Mouse (Mus musculus) neural tube, embryonic 14.5 days (tissue): Measurements from ENCODE around the gene Tmem161a. TPM values are rescaled to one million over a fixed set of nuclear protein-coding genes. Genes with fewer than 3 reads are reported as not detected.

ENCODE experiments used
- ATAC-seq: fragments of 200-750 bp; cut with Nextera tagmentation; 2 replicates; pipeline ENCODE4 v1.8.0; 2017; ENCODE audit warnings: low read depth, mild to moderate bottlenecking, moderate TSS enrichment, moderate library complexity
- H3K27ac ChIP-seq: fragments of 300-500 bp; sonication (generic); 2 replicates; pipeline ENCODE4 v1.5.1; 2014; ENCODE audit warnings: low read depth, mild to moderate bottlenecking, control low read depth, low read length, moderate library complexity, mixed read lengths
- H3K27me3 ChIP-seq: fragments of 300-500 bp; sonication (generic); 2 replicates; pipeline ENCODE4 v1.6.1; 2014; ENCODE audit warnings: low read length; ENCODE audit not compliant: control insufficient read depth, insufficient read depth
- H3K36me3 ChIP-seq: fragments of 300-500 bp; sonication (generic); 2 replicates; pipeline ENCODE4 v1.6.1; 2014; ENCODE audit warnings: low read length, mixed read lengths; ENCODE audit not compliant: control insufficient read depth, insufficient read depth
- H3K4me1 ChIP-seq: fragments of 300-500 bp; sonication (generic); 2 replicates; pipeline ENCODE4 v1.6.1; 2014; ENCODE audit warnings: low read length; ENCODE audit not compliant: control insufficient read depth, insufficient read depth
- H3K4me2 ChIP-seq: fragments of 300-500 bp; sonication (generic); 2 replicates; pipeline ENCODE4 v1.6.1; 2014; ENCODE audit warnings: mild to moderate bottlenecking, low read depth, low read length, control low read depth
- H3K4me3 ChIP-seq: fragments of 300-500 bp; sonication (generic); 2 replicates; pipeline ENCODE4 v1.5.1; 2014; ENCODE audit warnings: low read depth, low read length, control low read depth, mixed read lengths
- H3K9ac ChIP-seq: fragments of 300-500 bp; sonication (generic); replicated peaks from 2 replicates; pipeline ENCODE4 v1.6.1; 2014; ENCODE audit warnings: low read depth, mild to moderate bottlenecking, control low read depth, low read length, mixed read lengths
- H3K9me3 ChIP-seq: fragments of 300-500 bp; sonication (generic); 2 replicates; pipeline ENCODE4 v1.6.1; 2016; ENCODE audit warnings: low read length; ENCODE audit not compliant: control insufficient read depth
- WGBS: fragments of 180-500 bp; shearing (Covaris S2); extraction: QIAGEN DNeasy Blood & Tissue Kit; methylation state at CpG from one replicate; pipeline ENCODE4 v1.1.7; 2014; 5-methylcytosine and 5-hydroxymethylcytosine counted together
- polyA plus RNA-seq: library from polyadenylated mRNA; unstranded; fragments of >200 nt; fragmentation: Nextera tagmentation; extraction: Ambion mirVana; gene quantifications from 2 replicates; pipeline ENCODE4 v1.2.1, GENCODE M21; 2014

Tmem161a gene
- polyA plus RNA-seq, result 28.3 and 34.8 TPM in 2 replicates

DNA sequence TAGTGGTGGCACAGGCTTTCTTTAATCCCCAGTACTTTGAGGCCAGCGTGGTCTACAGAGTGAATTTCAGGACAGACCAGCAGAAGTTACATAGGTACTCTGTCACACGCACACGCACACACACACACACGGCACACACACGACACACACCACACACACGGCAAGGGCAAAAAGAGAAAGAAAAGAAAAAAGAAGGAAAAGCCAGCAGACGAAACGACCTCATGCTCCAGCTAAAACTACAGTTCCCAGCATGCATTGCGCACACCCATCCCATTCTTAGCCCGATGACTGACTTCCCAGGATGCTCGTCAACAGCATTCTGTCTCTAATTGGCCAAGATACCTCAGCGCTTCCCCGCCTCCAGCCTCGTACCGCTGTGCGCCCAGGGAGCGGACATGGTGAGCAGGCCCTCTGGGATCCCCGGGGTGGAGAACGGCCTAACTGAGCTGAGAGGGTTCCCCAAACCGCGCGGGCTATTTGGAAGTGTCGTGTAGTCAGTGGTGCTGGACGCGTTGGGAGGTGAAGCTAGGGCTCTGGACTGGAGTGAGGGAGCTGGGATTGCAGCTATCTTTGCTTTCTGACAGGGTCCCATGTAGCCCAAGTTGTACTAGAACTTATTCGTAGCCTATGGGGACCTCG lies at the start of gene Tmem161a:
Tmem161a (plus strand) TSS at position 314 of the 639 bp plus-strand sequence.
- no peaks in the 10 kb centered on the region for H3K27me3 ChIP-seq
- H3K27ac ChIP-seq, result no peak within 1 kb of the TSS
- no peaks in the 10 kb centered on the region; the same call in 1 of the 2 replicates for H3K36me3 ChIP-seq
- peaks cover 4% of the 10 kb centered on the region; the same call in 1 of the 2 replicates for H3K4me1 ChIP-seq
- peak within 1 kb of the TSS; percentile 69 for H3K9ac ChIP-seq
- 3% methylated on average over 27 of the region's 27 CpGs for WGBS
- H3K4me2 ChIP-seq, result peak within 1 kb of the TSS; percentile 60
- no peaks in the 10 kb centered on the region for H3K9me3 ChIP-seq
- peak; percentile 97 for ATAC-seq
- H3K4me3 ChIP-seq, result peak within 1 kb of the TSS; percentile 75

DNA sequence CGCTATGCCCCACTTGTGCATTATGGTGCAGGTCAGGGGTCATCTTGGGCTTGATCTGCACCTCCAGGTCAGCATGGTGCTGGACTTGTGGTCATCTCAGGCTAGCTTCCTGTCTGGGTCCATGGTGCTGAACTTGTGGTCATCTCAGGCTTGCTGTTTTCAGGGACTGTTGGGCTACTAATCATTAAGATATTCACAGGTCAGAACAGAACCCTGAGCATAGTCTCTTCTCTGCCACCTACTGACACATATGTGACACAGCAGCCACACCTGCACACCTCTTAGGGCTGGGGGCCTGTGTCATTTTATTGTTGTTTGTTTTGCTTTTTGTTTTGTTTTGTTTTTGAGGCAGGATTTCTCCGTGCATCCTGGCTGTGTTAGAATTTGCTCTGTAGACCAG lies 49.3 kb upstream of the Tmem161a start:
- no peak overlapping the region for H3K9ac ChIP-seq
- H3K27me3 ChIP-seq, result no peaks in the 10 kb centered on the region
- H3K27ac ChIP-seq, result no peak overlapping the region
- WGBS, result 54% methylated on average over 2 of the region's 2 CpGs
- H3K4me1 ChIP-seq, result peaks cover 9% of the 10 kb centered on the region
- no peaks in the 10 kb centered on the region for H3K36me3 ChIP-seq
- no peak for ATAC-seq
- no peaks in the 10 kb centered on the region for H3K9me3 ChIP-seq
- no peak overlapping the region for H3K4me2 ChIP-seq
- H3K4me3 ChIP-seq, result no peak overlapping the region

DNA sequence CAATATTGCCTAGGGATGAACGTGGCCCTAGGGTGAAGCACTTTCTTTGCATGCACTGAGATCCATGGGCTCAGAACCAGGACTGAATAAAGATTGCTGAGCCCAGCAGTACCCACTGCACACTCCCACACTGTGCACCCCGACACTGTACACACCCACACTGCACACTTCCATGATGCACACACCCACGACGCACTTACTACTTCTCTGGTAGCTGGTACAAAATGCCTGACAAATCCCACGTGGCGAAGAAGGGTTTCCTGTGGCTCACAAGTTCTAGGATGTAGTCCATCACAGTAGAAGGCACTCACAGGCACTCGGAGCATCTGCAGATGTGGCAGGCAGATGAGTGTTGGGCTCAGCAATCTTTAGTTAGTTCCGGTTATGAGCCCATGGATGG lies 47.2 kb upstream of the Tmem161a start:
- 68% methylated on average over 8 of the region's 8 CpGs for WGBS

DNA sequence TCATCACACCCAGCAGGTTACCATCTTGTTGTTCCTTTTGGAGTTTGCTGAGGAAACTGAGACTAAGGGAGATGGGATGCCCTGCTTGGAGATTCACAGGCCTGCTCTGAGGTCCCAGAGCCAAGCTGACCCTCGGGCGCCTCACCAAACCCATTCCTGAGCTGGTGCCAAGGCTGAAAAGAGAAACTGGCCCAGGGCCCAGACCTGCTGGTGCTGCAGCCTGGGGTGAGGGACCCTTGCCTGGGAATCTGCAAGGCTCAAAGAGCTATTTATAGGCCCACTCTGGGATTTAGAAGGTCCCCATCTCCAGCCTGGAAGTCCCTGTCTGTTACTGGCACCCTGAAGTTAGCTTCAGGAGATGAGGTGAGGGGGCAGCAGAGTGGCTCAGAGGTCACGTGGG lies 43.7 kb upstream of the Tmem161a start:
- H3K4me2 ChIP-seq, result no peak overlapping the region
- 78% methylated on average over 3 of the region's 3 CpGs for WGBS
- ATAC-seq, result 0 out of 2 replicates have a peak, but pooled peaks have one; percentile 12
- peak overlapping the region; percentile 41 for H3K27ac ChIP-seq
- peaks cover 6% of the 10 kb centered on the region for H3K4me1 ChIP-seq
- H3K9ac ChIP-seq, result no peak overlapping the region
- H3K4me3 ChIP-seq, result no peak overlapping the region
- no peaks in the 10 kb centered on the region for H3K9me3 ChIP-seq
- H3K27me3 ChIP-seq, result no peaks in the 10 kb centered on the region
- peaks cover 5% of the 10 kb centered on the region for H3K36me3 ChIP-seq

More for the DNA sequence above, 47.2 kb upstream of the Tmem161a start:
- no peak for ATAC-seq
- H3K4me2 ChIP-seq, result no peak overlapping the region
- H3K4me3 ChIP-seq, result no peak overlapping the region
- H3K36me3 ChIP-seq, result no peaks in the 10 kb centered on the region
- no peaks in the 10 kb centered on the region for H3K4me1 ChIP-seq
- no peak overlapping the region for H3K27ac ChIP-seq
- H3K9me3 ChIP-seq, result no peaks in the 10 kb centered on the region
- no peak overlapping the region for H3K9ac ChIP-seq
- no peaks in the 10 kb centered on the region for H3K27me3 ChIP-seq

DNA sequence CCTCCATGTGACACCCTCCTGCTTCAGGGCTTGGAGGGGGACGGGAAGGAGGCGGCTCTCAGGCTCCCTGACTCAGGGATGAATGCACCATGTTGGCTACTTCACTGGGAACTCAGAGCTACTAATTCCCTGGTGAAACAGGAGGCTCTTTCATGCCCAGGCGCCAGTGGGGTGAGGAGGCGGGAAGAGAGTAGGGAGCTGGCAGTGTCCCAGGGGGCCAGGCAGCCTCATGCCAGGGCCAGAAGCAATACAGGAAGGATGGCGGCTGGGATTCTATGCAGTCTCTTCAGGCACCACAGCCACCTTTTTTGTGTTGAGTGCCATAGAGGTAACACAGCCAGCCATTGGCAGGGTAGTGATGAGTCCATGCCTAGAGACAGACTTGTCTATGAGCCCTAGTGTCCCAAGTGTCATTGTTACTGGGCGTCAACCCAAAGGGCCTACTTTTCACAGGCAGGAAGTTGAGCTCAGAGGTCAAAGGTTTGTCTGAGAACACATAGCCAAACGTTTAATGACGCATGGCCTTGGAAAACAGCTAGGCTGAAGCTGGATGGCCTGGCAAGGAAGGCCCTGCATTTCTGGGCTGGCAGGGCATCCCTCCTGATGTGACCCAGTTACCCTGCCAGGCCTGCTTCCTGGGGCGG lies 42.7 kb upstream of the Tmem161a start:
- peak; percentile 61 for ATAC-seq
- H3K9me3 ChIP-seq, result no peaks in the 10 kb centered on the region
- H3K9ac ChIP-seq, result no peak overlapping the region
- WGBS, result 59% methylated on average over 9 of the region's 9 CpGs
- H3K27ac ChIP-seq, result peak overlapping the region; percentile 60
- H3K36me3 ChIP-seq, result peaks cover 15% of the 10 kb centered on the region
- no peak overlapping the region for H3K4me2 ChIP-seq
- no peak overlapping the region for H3K4me3 ChIP-seq
- no peaks in the 10 kb centered on the region for H3K27me3 ChIP-seq
- peaks cover 6% of the 10 kb centered on the region for H3K4me1 ChIP-seq

DNA sequence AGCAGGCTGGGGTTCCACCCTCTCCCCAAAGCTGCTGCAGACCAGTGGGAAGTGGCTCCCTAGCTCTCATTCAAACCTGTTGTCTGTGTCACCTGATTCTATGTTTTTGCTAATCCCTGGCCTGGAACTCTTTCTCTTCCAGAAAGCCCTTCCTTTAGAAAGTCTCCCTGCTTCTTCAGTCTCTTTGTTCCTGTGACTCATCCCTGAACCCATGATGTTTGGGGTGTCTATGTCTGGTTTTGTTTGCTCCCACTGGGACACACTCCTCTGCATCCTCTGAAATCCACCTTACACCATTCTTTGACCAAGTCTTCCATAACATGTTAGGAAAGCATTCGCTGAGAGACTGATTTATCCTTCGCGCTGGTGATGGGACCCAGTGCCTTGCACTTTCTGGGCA lies 42.1 kb upstream of the Tmem161a start:
- Histone ChIP-seq H3K9ac (no peak overlapping the region), H3K4me2 (no peak overlapping the region), H3K27ac (no peak overlapping the region; the same call in 1 of the 2 replicates), H3K36me3 (peaks cover 20% of the 10 kb centered on the region), H3K9me3 (no peaks in the 10 kb centered on the region), H3K27me3 (no peaks in the 10 kb centered on the region), H3K4me1 (peaks cover 6% of the 10 kb centered on the region), H3K4me3 (no peak overlapping the region)
- WGBS, result 80% methylated on average over 3 of the region's 3 CpGs
- ATAC-seq, result no peak

DNA sequence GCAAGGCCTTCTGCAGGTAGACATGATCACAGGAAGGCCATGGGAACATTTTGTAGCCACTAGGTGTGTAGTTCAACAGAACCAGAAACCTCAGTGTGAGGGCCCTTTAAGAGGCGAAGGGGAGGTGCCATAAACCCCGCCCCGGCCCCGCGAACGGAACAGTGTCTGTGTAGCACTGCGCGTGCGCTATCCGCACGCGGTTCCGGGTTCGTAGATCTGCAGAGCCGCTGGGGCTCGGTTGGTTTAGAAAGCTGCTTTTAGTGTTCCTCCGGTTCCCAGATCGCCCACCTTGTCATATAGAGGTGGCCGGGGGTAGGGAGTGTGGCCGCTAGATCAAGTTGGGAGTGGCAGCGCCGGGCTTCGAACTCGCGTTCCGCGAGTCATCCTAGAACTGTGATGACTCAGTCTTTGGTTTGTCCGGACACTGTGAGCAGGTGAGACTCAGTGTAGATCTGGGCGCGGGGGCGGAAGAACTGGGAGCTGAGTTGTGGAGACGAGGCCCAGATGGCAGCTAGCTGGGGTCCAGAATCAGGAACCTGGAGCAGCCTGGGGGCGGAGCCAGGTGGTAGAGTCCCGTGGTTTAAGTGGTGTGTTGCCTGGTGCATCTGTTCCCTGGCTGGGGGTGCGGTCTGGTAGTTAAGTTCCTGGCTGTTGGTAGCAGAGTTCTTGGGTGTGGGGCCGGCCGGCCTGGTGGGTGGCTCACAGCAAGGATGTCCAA lies 40.8 kb upstream of the Tmem161a start, which contains the start of gene Nr2c2ap:
Nr2c2ap (plus strand) TSS at position 168 of the 718 bp plus-strand sequence.
- H3K36me3 ChIP-seq, result peaks cover 30% of the 10 kb centered on the region
- WGBS, result 1% methylated on average over 37 of the region's 37 CpGs
- H3K9me3 ChIP-seq, result no peaks in the 10 kb centered on the region
- H3K4me1 ChIP-seq, result peaks cover 6% of the 10 kb centered on the region
- H3K27ac ChIP-seq, result no peak within 1 kb of the TSS; the same call in 1 of the 2 replicates
- H3K27me3 ChIP-seq, result no peaks in the 10 kb centered on the region
- H3K4me2 ChIP-seq, result peak within 1 kb of the TSS; percentile 79
- ATAC-seq, result peak; percentile 87
- peak within 1 kb of the TSS; percentile 66 for H3K4me3 ChIP-seq
- peak within 1 kb of the TSS; percentile 58 for H3K9ac ChIP-seq

DNA sequence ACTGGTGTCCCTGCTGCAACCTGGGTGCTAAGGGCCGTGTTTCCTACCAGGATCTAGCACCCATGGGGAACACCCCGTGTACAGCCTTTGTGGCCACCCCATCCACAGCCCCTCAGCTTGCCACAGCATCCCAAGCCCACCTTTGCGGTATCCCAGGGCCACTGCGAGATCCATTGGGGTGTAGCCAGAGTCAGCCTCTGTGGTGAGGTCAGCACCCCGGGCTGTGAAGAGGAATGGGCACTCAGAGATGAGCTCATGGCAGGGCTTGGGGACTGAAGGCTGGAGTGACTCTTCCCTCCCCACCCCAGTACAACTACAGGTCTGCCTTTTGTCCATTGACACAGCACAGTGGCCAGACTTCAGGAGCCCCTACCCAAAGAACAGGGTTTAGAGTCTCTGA lies 38.1 kb upstream of the Tmem161a start:
- H3K4me1 ChIP-seq, result peaks cover 14% of the 10 kb centered on the region
- WGBS, result 90% methylated on average over 5 of the region's 5 CpGs

DNA sequence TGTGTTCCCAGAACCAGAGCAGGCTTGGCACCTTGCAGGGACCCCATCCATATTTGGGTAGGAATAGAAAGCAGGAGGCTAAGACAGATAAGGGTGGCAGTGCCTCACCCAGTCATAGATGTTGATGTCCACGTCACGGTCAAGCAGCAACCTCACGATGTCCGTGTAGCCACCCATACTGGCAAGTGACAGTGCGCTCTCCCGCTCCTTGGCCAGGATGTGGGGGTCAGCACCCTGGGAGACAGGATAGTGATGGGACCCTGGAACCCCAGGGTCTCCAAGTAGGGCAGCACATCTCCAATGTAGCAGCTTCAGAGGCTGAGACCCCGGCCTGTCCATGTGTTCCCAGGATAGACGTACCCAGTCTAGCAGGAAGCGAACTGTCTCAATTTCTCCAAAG lies 37.2 kb upstream of the Tmem161a start:
- H3K4me3 ChIP-seq, result no peak overlapping the region
- no peaks in the 10 kb centered on the region for H3K27me3 ChIP-seq
- no peak overlapping the region for H3K4me2 ChIP-seq
- H3K9me3 ChIP-seq, result no peaks in the 10 kb centered on the region
- H3K4me1 ChIP-seq, result peaks cover 14% of the 10 kb centered on the region
- no peak overlapping the region for H3K27ac ChIP-seq
- H3K9ac ChIP-seq, result no peak overlapping the region
- WGBS, result 90% methylated on average over 9 of the region's 9 CpGs
- no peak for ATAC-seq
- peaks cover 30% of the 10 kb centered on the region for H3K36me3 ChIP-seq

More for the DNA sequence above, 38.1 kb upstream of the Tmem161a start:
- no peak for ATAC-seq
- Histone ChIP-seq H3K9ac (no peak overlapping the region), H3K4me2 (no peak overlapping the region), H3K9me3 (no peaks in the 10 kb centered on the region), H3K4me3 (no peak overlapping the region), H3K27ac (no peak overlapping the region), H3K36me3 (peaks cover 30% of the 10 kb centered on the region), H3K27me3 (no peaks in the 10 kb centered on the region)
